Mouse (Mus musculus) liver, embryonic 11.5 days (tissue): ENCODE measurements at regions not wholly inside any gene's neighbourhood (a gene's known extent, or its start where the extent isn't known, plus 50 kb on each side); places are given as distances from the start of the nearest gene placed in this dataset.

Source experiments
- ATAC-seq: fragments of 200-750 bp; cut with Nextera tagmentation; replicated peaks from 2 replicates; pipeline ENCODE4 v1.8.0; 2017; ENCODE audit warnings: moderate number of reproducible peaks, mild to moderate bottlenecking, moderate TSS enrichment, moderate library complexity; ENCODE audit not compliant: low FRiP score
- DNase-seq: peaks from one replicate; pipeline ENCODE4 v3.0.0-alpha.2; 2017; ENCODE audit warnings: low spot score
- H3K27ac ChIP-seq: fragments of 300-500 bp; sonication (generic); 2 replicates; pipeline ENCODE4 v1.5.1; 2014; ENCODE audit warnings: mild to moderate bottlenecking, low read depth, low read length, control low read depth
- H3K27me3 ChIP-seq: fragments of 300-500 bp; sonication (generic); replicated peaks from 2 replicates; pipeline ENCODE4 v1.6.1; 2014; ENCODE audit warnings: low read length, mixed read lengths; ENCODE audit not compliant: control insufficient read depth, insufficient read depth
- H3K36me3 ChIP-seq: fragments of 300-500 bp; sonication (generic); 2 replicates; pipeline ENCODE4 v1.6.1; 2014; ENCODE audit warnings: mild to moderate bottlenecking, low read length, moderate library complexity, mixed read lengths; ENCODE audit not compliant: control insufficient read depth, insufficient read depth
- H3K4me1 ChIP-seq: fragments of 300-500 bp; sonication (generic); replicated peaks from 2 replicates; pipeline ENCODE4 v1.6.1; 2014; ENCODE audit warnings: low read length, mixed read lengths; ENCODE audit not compliant: control insufficient read depth, insufficient read depth
- H3K4me2 ChIP-seq: fragments of 300-500 bp; sonication (generic); 2 replicates; pipeline ENCODE4 v1.6.1; 2014; ENCODE audit warnings: mild to moderate bottlenecking, control low read depth, moderate library complexity
- H3K4me3 ChIP-seq: fragments of 300-500 bp; sonication (generic); 2 replicates; pipeline ENCODE4 v1.5.1; 2014; ENCODE audit warnings: low read depth, low read length, control low read depth
- H3K9ac ChIP-seq: fragments of 300-500 bp; sonication (generic); 2 replicates; pipeline ENCODE4 v1.6.1; 2014; ENCODE audit warnings: low read depth, low read length, control low read depth
- H3K9me3 ChIP-seq: fragments of 300-500 bp; sonication (generic); 2 replicates; pipeline ENCODE4 v1.6.1; 2016; ENCODE audit warnings: low read length, inconsistent platforms, mixed read lengths; ENCODE audit not compliant: control insufficient read depth
- WGBS: fragments of 180-500 bp; shearing (Covaris S2); extraction: QIAGEN DNeasy Blood & Tissue Kit; methylation state at CpG from one replicate; pipeline ENCODE4 v1.1.7; 2014; 5-methylcytosine and 5-hydroxymethylcytosine counted together

- DNase-seq = no peak
- H3K4me2 ChIP-seq = no peak overlapping the region
- no peaks in the 10 kb centered on the region for H3K4me1 ChIP-seq
- H3K27ac ChIP-seq = no peak overlapping the region
- no peaks in the 10 kb centered on the region for H3K36me3 ChIP-seq
- ATAC-seq = no peak
- H3K4me3 ChIP-seq = no peak overlapping the region
- WGBS = 64% methylated on average over 5 of the region's 5 CpGs
- H3K9ac ChIP-seq = no peak overlapping the region
- no peaks in the 10 kb centered on the region for H3K9me3 ChIP-seq
- H3K27me3 ChIP-seq = no peaks in the 10 kb centered on the region
Observed at GRCm38 (mm10) chr2:138123331-138123730, 133.0 kb upstream of the Btbd3 start.

GRCm38 (mm10) chr2:138120868-138121267 is 135.5 kb upstream of the Btbd3 start:
- Histone ChIP-seq H3K4me3 (no peak overlapping the region), H3K4me2 (no peak overlapping the region), H3K4me1 (no peaks in the 10 kb centered on the region), H3K36me3 (no peaks in the 10 kb centered on the region), H3K27ac (no peak overlapping the region), H3K9ac (no peak overlapping the region), H3K9me3 (no peaks in the 10 kb centered on the region), H3K27me3 (no peaks in the 10 kb centered on the region)
- DNase-seq (no peak), ATAC-seq (no peak)
- 69% methylated on average over 1 of the region's 1 CpGs for WGBS

GRCm38 (mm10) chr2:138120131-138120530 is 136.2 kb upstream of the Btbd3 start:
- no peaks in the 10 kb centered on the region for H3K9me3 ChIP-seq
- no peak overlapping the region for H3K4me3 ChIP-seq
- no peak overlapping the region for H3K9ac ChIP-seq
- no peak overlapping the region for H3K4me2 ChIP-seq
- ATAC-seq = no peak
- H3K27ac ChIP-seq = no peak overlapping the region
- no peaks in the 10 kb centered on the region for H3K27me3 ChIP-seq
- no peaks in the 10 kb centered on the region for H3K4me1 ChIP-seq
- no peaks in the 10 kb centered on the region for H3K36me3 ChIP-seq
- no peak for DNase-seq
- 63% methylated on average over 2 of the region's 2 CpGs for WGBS

- 71% methylated on average over 2 of the region's 2 CpGs for WGBS
- Histone ChIP-seq H3K9ac (no peak overlapping the region), H3K27ac (no peak overlapping the region), H3K27me3 (no peaks in the 10 kb centered on the region), H3K4me3 (no peak overlapping the region), H3K4me1 (no peaks in the 10 kb centered on the region), H3K4me2 (no peak overlapping the region), H3K9me3 (no peaks in the 10 kb centered on the region), H3K36me3 (no peaks in the 10 kb centered on the region)
- ATAC-seq (no peak), DNase-seq (no peak)
Observed at GRCm38 (mm10) chr2:138099777-138100176, 156.6 kb upstream of the Btbd3 start.

GRCm38 (mm10) chr2:138085390-138085789 is 171.0 kb upstream of the Btbd3 start:
- no peak for ATAC-seq
- 81% methylated on average over 6 of the region's 6 CpGs for WGBS

GRCm38 (mm10) chr2:138084564-138085283 is 171.6 kb upstream of the Btbd3 start:
- DNase-seq = no peak
- ATAC-seq = no peak
- H3K4me1 ChIP-seq = no peaks in the 10 kb centered on the region
- H3K4me3 ChIP-seq = no peak overlapping the region
- no peaks in the 10 kb centered on the region for H3K27me3 ChIP-seq
- no peaks in the 10 kb centered on the region for H3K36me3 ChIP-seq
- no peak overlapping the region for H3K9ac ChIP-seq
- no peaks in the 10 kb centered on the region for H3K9me3 ChIP-seq
- WGBS = 78% methylated on average over 6 of the region's 6 CpGs
- H3K4me2 ChIP-seq = no peak overlapping the region
- H3K27ac ChIP-seq = no peak overlapping the region

More at GRCm38 (mm10) chr2:138085390-138085789, 171.0 kb upstream of the Btbd3 start:
- Histone ChIP-seq H3K27me3 (no peaks in the 10 kb centered on the region), H3K4me1 (no peaks in the 10 kb centered on the region), H3K27ac (no peak overlapping the region), H3K9ac (no peak overlapping the region), H3K4me2 (no peak overlapping the region), H3K36me3 (no peaks in the 10 kb centered on the region), H3K4me3 (no peak overlapping the region), H3K9me3 (no peaks in the 10 kb centered on the region)
- no peak for DNase-seq

- Histone ChIP-seq H3K4me3 (no peak overlapping the region), H3K4me2 (no peak overlapping the region)
- ATAC-seq = no peak
Observed at GRCm38 (mm10) chr2:138074020-138074613, 182.2 kb upstream of the Btbd3 start.

GRCm38 (mm10) chr2:138072165-138072728 is 184.1 kb upstream of the Btbd3 start:
- Histone ChIP-seq H3K27me3 (no peaks in the 10 kb centered on the region), H3K27ac (no peak overlapping the region), H3K36me3 (no peaks in the 10 kb centered on the region), H3K4me3 (no peak overlapping the region), H3K9me3 (no peaks in the 10 kb centered on the region), H3K4me1 (no peaks in the 10 kb centered on the region), H3K9ac (no peak overlapping the region), H3K4me2 (no peak overlapping the region)
- WGBS = 57% methylated on average over 6 of the region's 6 CpGs
- DNase-seq (no peak), ATAC-seq (no peak)

More at GRCm38 (mm10) chr2:138074020-138074613, 182.2 kb upstream of the Btbd3 start:
- H3K4me1 ChIP-seq = no peaks in the 10 kb centered on the region
- H3K36me3 ChIP-seq = no peaks in the 10 kb centered on the region
- H3K27me3 ChIP-seq = no peaks in the 10 kb centered on the region
- no peaks in the 10 kb centered on the region for H3K9me3 ChIP-seq
- DNase-seq = no peak
- no peak overlapping the region for H3K27ac ChIP-seq
- H3K9ac ChIP-seq = no peak overlapping the region
- 88% methylated on average over 6 of the region's 6 CpGs for WGBS

GRCm38 (mm10) chr2:138053081-138053480 is 203.3 kb upstream of the Btbd3 start:
- no peaks in the 10 kb centered on the region for H3K27me3 ChIP-seq
- no peak overlapping the region for H3K4me2 ChIP-seq
- H3K4me1 ChIP-seq = no peaks in the 10 kb centered on the region
- H3K36me3 ChIP-seq = no peaks in the 10 kb centered on the region
- ATAC-seq (no peak), DNase-seq (no peak)
- H3K9me3 ChIP-seq = no peaks in the 10 kb centered on the region
- 69% methylated on average over 4 of the region's 4 CpGs for WGBS
- H3K4me3 ChIP-seq = no peak overlapping the region
- H3K27ac ChIP-seq = no peak overlapping the region
- no peak overlapping the region for H3K9ac ChIP-seq
